Mouse (Mus musculus): ENCODE data around the gene Map3k1.

Gene Map3k1

GRCm38 (mm10) chr13:111789420-111790065 lies 19.2 kb downstream of the Map3k1 start:
- no peak for DNase-seq

DNA sequence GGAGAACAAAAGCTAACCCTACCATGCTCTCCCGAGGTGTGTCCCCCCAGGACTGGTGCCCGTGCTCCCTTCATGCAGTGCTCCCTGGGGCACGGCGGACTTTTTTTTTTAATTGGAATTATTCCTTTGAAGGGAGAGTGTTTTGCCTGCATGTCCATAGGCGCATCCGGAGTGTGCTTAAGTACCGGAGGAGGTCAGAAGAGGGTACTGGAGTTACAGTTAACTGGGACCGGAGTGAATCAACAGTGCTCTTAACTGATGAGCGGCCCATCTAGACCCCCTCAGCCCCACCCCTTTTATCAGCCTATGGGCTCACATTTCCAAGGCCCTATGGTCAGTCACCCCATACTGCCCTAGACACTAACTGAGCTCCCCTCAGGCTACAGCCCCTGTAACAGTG lies 19.9 kb downstream of the Map3k1 start:
- no peak for DNase-seq

- DNase-seq = peak; percentile 73 to 85
Observed at GRCm38 (mm10) chr13:111787857-111788619, 20.8 kb downstream of the Map3k1 start.

- no peak for DNase-seq
Observed at GRCm38 (mm10) chr13:111786584-111786983, 22.2 kb downstream of the Map3k1 start.

DNA sequence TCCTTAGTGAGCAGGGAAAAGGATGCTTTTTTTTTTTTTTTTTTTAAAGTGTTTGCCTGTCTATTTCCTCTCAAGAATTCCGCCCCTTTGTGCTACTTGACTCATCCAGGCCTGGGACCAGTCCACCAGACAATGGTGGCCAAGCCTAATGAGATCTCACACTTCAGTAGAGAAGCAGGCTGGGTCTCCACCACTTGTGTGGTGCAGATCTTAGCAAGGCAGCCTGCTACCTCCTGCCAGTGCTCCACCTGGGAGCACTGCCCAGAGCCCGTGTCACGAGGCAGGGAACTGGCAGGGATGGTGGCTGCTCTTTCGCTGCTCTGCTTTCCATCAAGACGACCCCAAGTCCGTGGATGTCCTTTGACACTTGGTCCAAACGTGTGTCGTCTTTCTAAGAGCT lies 25.3 kb downstream of the Map3k1 start:
- peak in 1 of 2 experiments; percentile 45 for DNase-seq

DNA sequence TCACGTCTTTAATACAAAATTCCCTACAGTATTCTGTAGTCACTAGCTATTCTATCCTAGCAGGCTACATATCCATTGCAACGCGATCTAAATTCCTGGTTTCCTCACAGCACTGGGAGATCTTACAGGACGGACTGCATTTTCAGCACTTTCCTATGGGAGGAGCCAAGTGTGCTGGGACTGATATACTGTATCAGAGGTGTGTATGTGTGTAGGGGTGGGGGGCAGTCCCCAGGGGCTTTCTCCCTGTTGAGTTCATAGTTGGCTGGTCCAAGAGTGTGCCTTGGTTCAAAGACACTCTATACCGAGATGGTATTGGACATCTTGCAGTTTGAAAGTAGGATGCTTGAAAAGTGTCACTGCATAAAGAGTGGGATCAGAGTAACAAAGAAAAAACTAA lies 29.3 kb downstream of the Map3k1 start:
- no peak for DNase-seq

DNA sequence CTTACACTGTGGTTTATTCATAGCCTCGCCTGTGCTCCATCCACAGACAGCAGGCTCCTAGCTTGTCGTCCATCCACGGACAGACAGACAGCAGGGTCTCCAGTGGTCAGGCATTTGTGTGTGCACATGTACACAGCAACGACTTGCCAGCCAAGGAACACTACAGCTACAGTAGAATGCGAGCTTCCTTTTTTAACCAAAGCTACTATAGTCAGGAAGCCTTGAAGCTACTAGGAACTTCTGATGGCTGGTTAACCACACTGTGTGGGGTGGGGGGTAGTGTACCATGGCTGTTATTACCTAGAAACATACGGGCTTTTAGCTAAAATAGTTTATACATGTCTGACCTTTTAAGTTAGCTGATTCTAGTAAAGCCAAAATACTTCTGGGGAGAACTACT lies 30.2 kb downstream of the Map3k1 start:
- no peak for DNase-seq

DNA sequence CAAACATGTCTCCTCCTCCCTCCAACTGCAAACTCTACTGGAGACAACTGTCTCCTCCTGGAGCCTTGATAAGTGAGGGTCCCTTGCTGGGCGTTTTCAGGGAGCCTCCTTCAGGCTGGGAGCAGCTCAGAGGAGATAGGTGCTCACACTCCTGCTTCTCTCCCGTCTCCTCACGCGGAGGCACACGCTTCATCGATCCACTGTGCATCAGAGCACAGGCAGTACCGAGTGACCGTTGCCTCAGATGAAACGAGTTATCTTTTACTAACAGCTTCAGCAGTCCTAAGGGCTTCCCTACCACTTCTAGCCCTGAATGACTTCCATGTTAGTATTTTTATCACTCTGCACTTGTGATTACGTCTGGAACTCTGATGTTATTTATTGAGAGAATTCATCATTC lies 30.9 kb downstream of the Map3k1 start:
- DNase-seq = no peak

DNA sequence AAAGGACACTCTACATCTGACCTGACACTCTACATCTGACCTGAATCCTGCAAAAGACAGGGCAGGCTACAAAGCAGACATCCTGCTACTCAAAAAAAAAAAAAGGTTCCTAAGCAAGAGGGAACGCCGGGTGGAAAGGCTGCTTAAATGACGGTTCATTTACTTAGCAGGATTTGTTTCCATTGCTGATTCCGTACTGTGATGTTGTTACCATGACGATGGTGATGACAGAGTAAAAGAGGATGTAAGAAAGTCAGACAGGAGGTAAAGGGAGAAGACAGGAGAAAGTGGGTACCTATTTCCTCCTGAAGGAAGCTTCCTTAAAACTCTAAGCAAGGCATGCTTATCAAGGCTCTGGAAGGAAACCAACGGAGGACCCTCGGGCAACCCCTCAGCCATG lies 31.6 kb downstream of the Map3k1 start:
- DNase-seq = no peak

DNA sequence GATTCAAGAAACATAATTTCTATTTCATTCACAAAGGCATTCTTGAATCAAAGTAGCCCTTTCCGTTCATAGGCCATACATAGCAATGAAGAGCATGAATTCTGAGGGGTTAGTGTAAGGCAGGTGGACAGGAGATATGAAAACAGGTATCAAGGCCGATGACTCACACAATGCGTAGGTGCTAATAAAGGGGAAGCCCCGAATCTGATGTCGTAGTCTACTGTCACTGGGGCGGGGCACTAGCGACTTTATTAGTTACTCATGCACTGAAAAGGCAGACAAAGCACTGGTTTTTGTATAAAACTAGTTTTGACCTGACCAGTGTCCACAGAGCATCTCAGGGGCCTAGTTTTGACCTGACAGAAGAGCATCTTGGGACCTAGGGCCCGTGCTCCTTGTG lies 36.7 kb downstream of the Map3k1 start:
- DNase-seq = no peak

- peak; percentile 63 to 72 for DNase-seq
Observed at GRCm38 (mm10) chr13:111771232-111771631, 37.6 kb downstream of the Map3k1 start.

DNA sequence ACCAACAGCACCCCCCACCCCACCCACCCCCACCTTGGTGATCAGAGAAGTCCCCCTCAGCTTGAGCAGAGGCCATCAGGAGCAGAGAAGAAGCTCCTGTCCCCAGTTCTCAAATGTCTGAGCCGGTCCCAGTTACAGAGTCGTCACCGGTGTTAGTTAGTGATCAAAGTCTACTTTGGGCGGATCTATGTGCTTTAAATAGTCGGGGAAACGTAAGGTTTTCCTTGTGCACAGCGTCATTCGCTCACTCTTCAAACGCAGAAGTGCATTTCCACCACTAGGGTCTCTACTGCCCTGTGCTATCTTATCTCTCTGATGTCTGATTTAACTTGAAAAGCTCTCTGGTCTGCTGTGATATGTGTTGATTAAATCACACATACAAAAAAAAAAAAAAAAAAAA lies 38.0 kb downstream of the Map3k1 start:
- DNase-seq = no peak

DNA sequence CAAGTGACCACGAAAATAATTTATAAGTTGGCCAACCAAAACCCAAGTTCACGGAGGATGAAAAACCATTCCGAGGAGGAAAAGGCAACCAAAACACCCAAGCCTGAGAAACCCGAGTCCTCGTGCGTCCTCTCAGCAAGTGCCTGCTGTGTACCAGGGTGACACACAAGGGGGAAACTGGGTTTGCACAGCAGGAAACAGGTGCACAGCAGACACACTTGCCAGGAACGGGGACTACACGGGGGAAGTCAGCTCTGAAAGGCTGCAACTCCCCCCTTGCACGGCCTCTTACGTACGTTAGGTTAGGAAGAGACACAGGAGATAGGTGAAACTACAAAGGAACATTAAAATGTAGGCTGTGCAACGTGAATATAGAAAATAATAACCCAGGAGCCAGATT lies 46.3 kb downstream of the Map3k1 start:
- no peak for DNase-seq

- DNase-seq = no peak
Observed at GRCm38 (mm10) chr13:111756986-111757385, 51.8 kb downstream of the Map3k1 start.

GRCm38 (mm10) chr13:111755937-111756336 lies 52.9 kb downstream of the Map3k1 start:
- no peak for DNase-seq

- DNase-seq = no peak
Observed at GRCm38 (mm10) chr13:111755377-111755776, 53.4 kb downstream of the Map3k1 start.

DNA sequence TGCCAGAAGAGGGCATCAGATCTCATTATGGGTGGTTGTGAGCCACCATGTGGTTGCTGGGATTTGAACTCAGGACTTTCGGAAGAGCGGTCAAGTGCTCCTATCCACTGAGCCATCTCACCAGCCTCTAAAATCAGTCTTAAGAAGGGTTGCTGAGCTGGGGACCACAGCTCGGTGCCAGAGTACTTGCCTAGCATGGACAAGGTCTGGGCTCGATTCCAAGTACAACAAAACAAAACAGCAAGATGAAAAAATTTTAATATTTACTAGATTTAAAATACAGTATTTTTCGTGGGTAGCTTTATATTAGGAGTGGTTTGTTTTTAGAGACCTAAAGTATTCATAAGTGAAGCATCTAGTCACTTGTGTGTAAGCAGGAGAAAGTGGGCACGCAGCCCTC lies 55.5 kb downstream of the Map3k1 start:
- DNase-seq = no peak

- DNase-seq = no peak
Observed at GRCm38 (mm10) chr13:111748301-111749062, 60.3 kb downstream of the Map3k1 start.

- no peak for DNase-seq
Observed at GRCm38 (mm10) chr13:111746831-111747230, 62.0 kb downstream of the Map3k1 start.

- DNase-seq = peak; percentile 15 to 25
Observed at GRCm38 (mm10) chr13:111745216-111745615, 63.6 kb downstream of the Map3k1 start.

GRCm38 (mm10) chr13:111744233-111745000 lies 64.4 kb downstream of the Map3k1 start:
- DNase-seq = peak in 1 of 2 experiments; percentile 27

GRCm38 (mm10) chr13:111741991-111742615 lies 66.7 kb downstream of the Map3k1 start:
- DNase-seq = peak; percentile 46 to 69

All from cerebellum, adult 18-20 months (tissue).